Mouse (Mus musculus): ENCODE data around the gene Zfand6.

- no peak for TF ChIP-seq POLR2A (IDR thresholded peaks at IDR 0.05; ENCODE audit: borderline replicate concordance, low read depth, low read length)
- no peak for TF ChIP-seq CTCF (IDR thresholded peaks at IDR 0.05; ENCODE audit: low read depth, low read length)
Observed at GRCm38 (mm10) chr7:84706877-84707276, 17.1 kb upstream of the Zfand6 start.

Measured in bone marrow macrophage, adult 2 months (primary cell).